Mouse (Mus musculus) heart, postnatal 14 days (tissue): ENCODE data around the gene Pcolce2. TPM values are rescaled to one million over a fixed set of nuclear protein-coding genes. Genes with fewer than 3 reads are reported as not detected.
"Not testable (repeated sequence)": the region's sequence is repeated elsewhere in the genome, so short reads cannot be mapped to it uniquely, and the experiment has no call there.

Experiments
- DNase-seq, 2 experiments: peaks; one replicate each; pipeline ENCODE4 v3.0.0; 2021 to 2022
- intact Hi-C: fragments of 180-260 bp; cut with DNase I; formaldehyde crosslinking; loops from one replicate; pipeline ENCODE4 v1.15.1; 2025
- long read RNA-seq, 2 experiments: library from polyadenylated mRNA; stranded (forward); transcript quantifications; one replicate each; pipeline ENCODE4 v2.0.0; 2021
- total RNA-seq, 2 experiments: library from RNA; stranded (reverse); gene quantifications; 2 replicates each; pipeline ENCODE4 v1.2.3; 2021

Gene Pcolce2
- total RNA-seq, result 10 to 100 TPM; 24.3 to 25.1 TPM
- long read RNA-seq, experiment 1, full-length matches to known transcripts, result 23 of 29 reads
- long read RNA-seq, experiment 1, partial matches to known transcripts, result 4 of 29 reads
- long read RNA-seq, experiment 1, other reads (novel, unspliced or antisense), result 2 of 29 reads
- long read RNA-seq, experiment 2, full-length matches to known transcripts, result 30 of 32 reads
- long read RNA-seq, experiment 2, partial matches to known transcripts, result 0 of 32 reads
- long read RNA-seq, experiment 2, other reads (novel, unspliced or antisense), result 2 of 32 reads

- DNase-seq, result peak; percentile 69 to 71
- intact Hi-C loops, result no loop called here
Measured at GRCm38 (mm10) chr9:95637271-95638181, at the start of gene Pcolce2. TSS of gene Pcolce2 (plus strand) at chr9:95637601.

DNA sequence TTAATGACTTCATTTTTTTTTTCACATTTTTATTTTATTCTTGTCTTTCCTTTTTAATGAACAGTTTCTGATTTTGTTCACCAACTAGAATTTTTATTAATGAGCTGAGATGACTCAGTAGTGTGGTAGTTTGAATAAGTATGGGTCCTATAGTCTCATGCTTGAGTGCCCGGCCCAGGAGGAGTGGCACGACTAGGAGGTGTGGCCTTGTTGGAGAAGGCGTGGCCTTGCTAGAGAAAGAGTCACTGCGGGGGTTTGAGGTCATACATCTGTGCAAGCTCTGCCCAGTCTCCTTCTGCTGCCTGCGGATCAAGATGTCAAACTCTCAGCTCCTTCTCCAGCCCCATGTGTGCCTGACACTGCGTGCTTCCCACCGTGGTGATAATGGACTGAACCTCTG lies 49.3 kb upstream of the Pcolce2 start:
- intact Hi-C loops, result no loop called here

GRCm38 (mm10) chr9:95594291-95594690 lies 43.1 kb upstream of the Pcolce2 start:
- no peak for DNase-seq
- intact Hi-C loops, result no loop called here

More for the DNA sequence above, 49.3 kb upstream of the Pcolce2 start:
- DNase-seq, result no peak

DNA sequence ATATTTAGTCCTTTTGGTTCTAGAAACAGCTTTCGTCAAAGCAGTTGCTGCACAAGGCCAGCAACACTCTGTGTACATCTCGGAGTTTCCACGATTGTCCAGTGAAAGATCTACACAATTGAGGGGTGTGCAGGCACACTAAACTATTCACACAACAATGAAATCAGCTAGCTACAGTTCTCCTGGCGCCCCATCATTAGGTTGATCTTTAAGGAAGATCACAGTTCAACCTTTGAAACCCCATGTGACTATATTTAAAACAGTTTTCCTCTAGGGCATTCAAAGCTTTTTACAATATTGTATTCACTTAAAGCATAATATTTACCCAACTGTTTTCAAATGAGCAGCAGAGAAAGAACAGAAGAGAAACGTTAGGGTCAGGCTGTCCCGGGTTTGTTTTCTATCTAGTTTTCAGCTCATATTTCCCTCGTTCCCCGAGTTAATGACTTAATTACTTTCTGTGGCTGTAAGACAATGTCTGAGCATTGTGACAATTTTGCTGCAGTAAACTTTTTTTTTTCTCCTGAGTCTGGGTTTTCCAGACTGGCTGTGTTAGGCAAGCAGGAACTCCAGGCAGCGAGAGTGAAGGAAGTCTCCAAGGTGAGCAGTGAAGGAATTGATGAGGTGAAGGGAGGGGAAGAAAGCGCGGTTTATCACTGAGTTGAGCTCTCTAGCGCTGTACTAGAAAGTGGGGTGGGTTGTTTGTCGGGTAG lies 39.8 kb upstream of the Pcolce2 start:
- no peak for DNase-seq
- intact Hi-C loops, result no loop called here

- intact Hi-C loops, result no loop called here
- DNase-seq, result no peak
Measured at GRCm38 (mm10) chr9:95598179-95598721, 39.2 kb upstream of the Pcolce2 start.

GRCm38 (mm10) chr9:95599399-95599798 lies 38.0 kb upstream of the Pcolce2 start:
- intact Hi-C loops, result no loop called here
- no peak for DNase-seq

DNA sequence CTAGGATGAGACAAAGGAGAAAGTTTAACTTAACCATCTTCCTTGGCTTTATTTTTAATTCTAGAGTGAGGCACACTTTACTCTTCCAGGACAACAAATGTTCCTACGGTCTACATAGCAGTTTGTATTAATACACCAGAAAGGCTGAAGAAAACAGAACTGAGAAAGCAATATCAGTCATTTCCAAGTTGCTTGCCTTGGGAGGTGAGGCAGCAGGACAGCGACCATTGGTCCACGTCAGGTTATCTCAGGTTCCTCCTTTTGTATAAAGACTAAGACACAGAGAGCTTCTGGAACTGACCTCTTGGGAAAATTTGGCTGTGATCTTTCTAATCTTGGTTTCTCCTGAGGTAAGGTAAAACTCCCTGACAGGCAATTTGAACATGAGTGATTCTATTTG lies 34.6 kb upstream of the Pcolce2 start:
- intact Hi-C loops, result loop anchor here (5.0 kb wide), 1 partner anchor 249 kb away; no protein-coding TSS in a partner anchor
- DNase-seq, result no peak

DNA sequence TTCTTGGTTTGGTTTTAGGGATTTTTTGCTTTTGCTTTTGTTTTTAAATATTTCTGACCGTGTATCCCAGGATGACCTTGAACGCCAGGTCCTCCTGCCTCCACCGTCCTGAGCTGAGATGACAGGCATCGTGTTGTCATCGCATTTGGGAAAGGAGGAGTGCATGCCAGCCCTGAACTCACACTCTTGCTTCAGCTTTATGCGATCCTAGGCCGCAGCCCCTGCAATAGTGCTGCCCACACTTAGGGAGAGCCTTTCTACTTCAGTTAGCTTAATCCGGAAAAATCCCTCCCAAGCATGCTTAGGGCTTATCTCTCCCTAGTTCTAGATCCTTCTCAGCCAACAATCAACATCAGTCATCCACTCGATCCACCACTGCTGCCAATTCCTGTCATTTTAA lies 34.1 kb upstream of the Pcolce2 start:
- intact Hi-C loops, result loop anchor here (5.0 kb wide), 1 partner anchor 249 kb away; no protein-coding TSS in a partner anchor
- DNase-seq, result no peak

GRCm38 (mm10) chr9:95607196-95607595 lies 30.2 kb upstream of the Pcolce2 start:
- intact Hi-C loops, result no loop called here
- DNase-seq, result peak in 1 of 2 experiments; percentile 14

- intact Hi-C loops, result no loop called here
Measured at GRCm38 (mm10) chr9:95612246-95612768, 25.1 kb upstream of the Pcolce2 start.

GRCm38 (mm10) chr9:95613426-95614127 lies 23.8 kb upstream of the Pcolce2 start:
- intact Hi-C loops, result no loop called here

More at GRCm38 (mm10) chr9:95612246-95612768, 25.1 kb upstream of the Pcolce2 start:
- DNase-seq, result no peak

GRCm38 (mm10) chr9:95614861-95615615 lies 22.4 kb upstream of the Pcolce2 start:
- DNase-seq, result peak; percentile 19 to 50
- intact Hi-C loops, result loop anchor here (5.0 kb wide), 1 partner anchor 72 kb away; no protein-coding TSS in a partner anchor

More at GRCm38 (mm10) chr9:95613426-95614127, 23.8 kb upstream of the Pcolce2 start:
- DNase-seq, result no peak

GRCm38 (mm10) chr9:95615961-95616360 lies 21.4 kb upstream of the Pcolce2 start:
- intact Hi-C loops, result loop anchor here (5.0 kb wide), 1 partner anchor 71 kb away; no protein-coding TSS in a partner anchor
- no peak for DNase-seq

DNA sequence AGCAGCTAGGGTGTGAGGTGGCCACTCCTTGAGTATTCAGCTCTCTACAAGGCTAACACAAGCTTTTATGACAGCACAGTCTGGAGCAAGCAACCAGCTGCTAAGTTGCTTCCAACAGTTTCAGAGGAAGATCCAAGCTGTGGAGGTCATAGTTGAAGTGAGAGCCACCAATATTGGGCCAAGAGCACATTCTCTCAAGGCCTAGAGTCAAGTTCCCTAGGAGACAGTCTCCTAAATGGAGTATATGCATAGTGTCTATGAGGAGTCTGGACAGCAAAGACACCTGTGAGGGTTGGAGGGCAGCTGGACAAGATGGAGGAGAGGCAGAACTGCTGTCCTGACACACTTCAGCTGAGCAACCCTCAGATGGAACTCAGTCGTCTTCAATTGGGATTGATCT lies 18.8 kb upstream of the Pcolce2 start:
- DNase-seq, result no peak
- intact Hi-C loops, result loop anchor here (5.0 kb wide), 1 partner anchor 69 kb away; no protein-coding TSS in a partner anchor

DNA sequence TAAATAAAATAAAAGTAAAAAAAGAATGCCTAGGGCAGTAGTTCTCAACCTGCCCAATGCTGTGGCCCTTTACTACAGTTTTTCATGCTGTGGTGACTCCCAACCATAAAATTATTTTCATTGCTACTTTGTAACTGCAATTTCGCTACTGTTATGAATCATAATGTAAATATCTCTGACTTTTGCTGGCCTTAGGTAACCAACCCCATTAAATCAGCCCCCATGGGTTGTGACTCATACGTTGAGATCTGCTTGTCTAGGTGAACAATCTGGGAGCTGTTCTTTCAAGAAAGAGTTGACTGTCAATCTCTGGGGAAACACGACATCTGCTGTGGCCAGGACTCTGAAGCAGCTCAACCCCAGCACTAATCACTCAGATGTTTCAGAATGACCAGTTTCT lies 13.3 kb upstream of the Pcolce2 start:
- DNase-seq, result no peak
- intact Hi-C loops, result no loop called here

DNA sequence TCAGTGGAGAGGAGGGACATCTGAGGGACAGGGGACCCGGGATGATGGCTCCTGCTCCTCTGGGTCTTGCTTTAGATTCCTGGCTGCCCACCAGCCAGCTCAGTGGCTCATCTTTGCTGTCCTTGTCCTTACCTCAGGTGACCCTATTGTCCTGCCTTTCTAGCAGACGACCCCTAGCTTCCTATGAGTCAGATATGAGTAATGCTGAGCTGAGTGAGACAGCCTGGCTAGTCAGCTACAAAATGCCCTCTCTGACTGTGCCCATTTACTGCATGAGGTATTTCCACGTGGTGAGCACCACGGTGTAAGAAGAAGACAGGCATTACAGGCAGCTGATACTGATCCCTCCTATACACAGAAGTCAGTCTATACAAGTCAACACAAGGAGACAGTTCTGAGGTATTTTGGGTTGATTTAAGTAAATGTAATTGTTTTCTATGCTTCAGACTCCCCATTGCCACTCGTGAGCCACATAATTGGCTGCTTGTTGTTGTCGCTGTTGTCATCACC lies 8.9 kb upstream of the Pcolce2 start:
- intact Hi-C loops, result no loop called here
- no peak for DNase-seq

GRCm38 (mm10) chr9:95629561-95629960 lies 7.8 kb upstream of the Pcolce2 start:
- DNase-seq, intact Hi-C loops: not testable (repeated sequence)

DNA sequence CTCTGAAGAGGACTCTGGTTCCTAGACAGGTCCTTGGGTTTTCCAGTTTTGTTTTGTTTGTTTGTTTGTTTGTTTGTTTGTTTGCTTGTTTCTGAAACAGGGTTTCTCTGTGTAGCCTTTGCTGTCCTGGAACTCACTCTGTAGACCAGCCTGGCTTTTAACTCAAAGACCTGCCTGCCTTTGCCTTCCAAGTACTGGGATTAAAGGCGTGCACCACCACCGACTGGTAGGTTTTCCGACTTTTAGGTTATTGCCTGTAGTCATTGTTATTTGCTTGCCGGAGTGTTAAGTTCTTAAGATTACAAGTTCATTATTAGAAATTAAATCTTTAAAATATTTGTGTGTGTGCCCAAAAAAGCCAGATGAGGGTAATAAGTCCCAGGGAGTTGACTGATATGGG lies 1.0 kb upstream of the Pcolce2 start:
- intact Hi-C loops, result no loop called here

More for the DNA sequence above, 1.0 kb upstream of the Pcolce2 start:
- no peak for DNase-seq
